ENCODE assay signal across 8 mouse cellular contexts in the genomic region with DNA sequence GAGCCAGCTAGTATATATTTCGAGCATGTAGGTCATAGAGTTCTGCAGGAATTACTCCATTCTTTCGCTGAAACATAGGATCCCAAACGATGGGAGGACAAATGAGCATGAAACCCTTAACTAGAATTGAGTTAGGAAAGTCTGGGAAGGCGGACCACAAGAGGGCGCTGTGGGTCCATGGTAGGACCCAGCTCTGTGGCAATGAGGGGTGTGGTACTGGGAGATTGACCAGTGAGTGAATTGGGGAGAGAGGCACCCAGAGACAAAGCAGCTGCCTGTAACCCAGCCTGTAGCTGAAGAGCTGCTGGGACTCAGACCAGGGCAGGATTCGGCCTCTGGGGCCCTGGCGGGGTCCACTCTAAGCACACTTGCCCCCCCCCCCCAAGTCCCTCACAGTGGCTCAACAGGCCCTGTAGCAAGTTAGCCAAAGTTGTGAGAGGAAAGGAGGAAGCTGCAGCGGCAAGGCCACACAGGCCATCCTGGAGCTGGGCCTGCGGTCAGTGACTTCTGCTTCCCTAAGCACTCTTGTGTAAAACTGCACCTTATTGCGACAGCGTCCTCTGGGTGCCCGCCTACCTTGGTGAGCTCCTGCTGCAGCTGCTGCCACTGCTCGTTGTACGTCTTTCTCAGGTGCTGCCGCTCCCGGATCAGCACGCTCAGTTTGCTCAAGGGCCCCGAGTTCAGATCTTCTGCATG. TPM values are rescaled to one million over a fixed set of nuclear protein-coding genes. Genes with fewer than 3 reads are reported as not detected.
DNase-seq lines count a peak whose midpoint lies in the region; ATAC-seq lines count a peak whose summit lies in the region.

No protein-coding gene starts in this region.

- H3K27me3 ChIP-seq in heart, embryonic 14.5 days (ENCODE audit: control insufficient read depth, insufficient read depth, low read length) = no peaks in the 10 kb centered on the region
- H3K27me3 ChIP-seq in liver, embryonic 16.5 days (ENCODE audit: control insufficient read depth, insufficient read depth, low read depth, low read length) = peaks cover 26% of the 10 kb centered on the region
- H3K27me3 ChIP-seq in neural tube, embryonic 13.5 days = peaks cover 25% of the 10 kb centered on the region

- peaks cover 5 to 21% of the 10 kb centered on the region in 2 experiments; a peak in 3 of 4 replicates for H3K4me1 ChIP-seq in heart, embryonic 14.5 days (ENCODE audit: control insufficient read depth in 2 of 2, insufficient read depth in 2 of 2, low read length in 2 of 2)
- peaks cover 7% of the 10 kb centered on the region; the same call in 1 of the 2 replicates for H3K4me1 ChIP-seq in liver, embryonic 16.5 days (ENCODE audit: control insufficient read depth, low read depth, low read length)
- H3K4me1 ChIP-seq in neural tube, embryonic 13.5 days (replicated peaks) = peaks cover 24% of the 10 kb centered on the region

- DNase-seq in brain, embryonic 18.5 days (ENCODE audit: low read depth, low spot score) = peak; percentile 58
- DNase-seq in fibroblast of lung, adult 2 months (ENCODE audit: low read depth) = peak; percentile 69
- peak; percentile 97 for DNase-seq in kidney, postnatal 10 days
- DNase-seq in telencephalon, adult 2 months (ENCODE audit: low read depth, low spot score) = peak; percentile 72

- WGBS in heart, embryonic 14.5 days = 31% methylated on average over 16 of the region's 18 CpGs
- 5% methylated on average over 18 of the region's 18 CpGs for WGBS in liver, embryonic 16.5 days (ENCODE audit: insufficient replicate concordance)
- 42% methylated on average over 18 of the region's 18 CpGs for WGBS in neural tube, embryonic 13.5 days

- ATAC-seq in CD4-positive, CD25-positive, alpha-beta regulatory T cell, adult 4 months = peak; percentile 76
- peak; percentile 40; the same call in 1 of the 2 replicates for ATAC-seq in heart, embryonic 14.5 days (ENCODE audit: insufficient number of reproducible peaks, insufficient read depth, low FRiP score, low read depth)
- ATAC-seq in liver, embryonic 16.5 days (ENCODE audit: low read depth) = peak; percentile 66
- peak; percentile 71 for ATAC-seq in neural tube, embryonic 13.5 days (ENCODE audit: low read depth)

- no peaks in the 10 kb centered on the region for H3K9me3 ChIP-seq in heart, embryonic 14.5 days (ENCODE audit: control insufficient read depth, low read length)
- no peaks in the 10 kb centered on the region for H3K9me3 ChIP-seq in liver, embryonic 16.5 days (replicated peaks; ENCODE audit: control insufficient read depth, low read length)
- H3K9me3 ChIP-seq in neural tube, embryonic 13.5 days = no peaks in the 10 kb centered on the region

- H3K4me2 ChIP-seq in heart, embryonic 14.5 days (ENCODE audit: low read length) = peak overlapping the region; percentile 73
- peak overlapping the region; percentile 49 for H3K4me2 ChIP-seq in liver, embryonic 16.5 days (ENCODE audit: low read depth, low read length)
- H3K4me2 ChIP-seq in neural tube, embryonic 13.5 days = peak overlapping the region; percentile 44

- peaks cover 38% of the 10 kb centered on the region for H3K36me3 ChIP-seq in heart, embryonic 14.5 days (ENCODE audit: control insufficient read depth, insufficient read depth, low read length)
- H3K36me3 ChIP-seq in liver, embryonic 16.5 days (ENCODE audit: control insufficient read depth, insufficient read depth) = peaks cover 3% of the 10 kb centered on the region; the same call in 1 of the 2 replicates
- peaks cover 17% of the 10 kb centered on the region for H3K36me3 ChIP-seq in neural tube, embryonic 13.5 days

- H3K9ac ChIP-seq in heart, embryonic 14.5 days (ENCODE audit: low read length) = peak overlapping the region; percentile 75
- no peak overlapping the region; the same call in 1 of the 2 replicates for H3K9ac ChIP-seq in liver, embryonic 16.5 days (ENCODE audit: low read depth, low read length)
- H3K9ac ChIP-seq in neural tube, embryonic 13.5 days = 0 out of 2 replicates have a peak overlapping the region, but pooled peaks have one; percentile 31

- peak overlapping the region; percentile 41 to 44 for H3K4me3 ChIP-seq in heart, embryonic 14.5 days (ENCODE audit: control insufficient read depth in 1 of 2, insufficient read depth in 1 of 2, low read depth in 1 of 2, low read length in 2 of 2)
- H3K4me3 ChIP-seq in liver, embryonic 16.5 days (ENCODE audit: low read depth, low read length) = peak overlapping the region; percentile 54
- peak overlapping the region; percentile 29; the same call in 1 of the 2 replicates for H3K4me3 ChIP-seq in neural tube, embryonic 13.5 days

- H3K27ac ChIP-seq in heart, embryonic 14.5 days (replicated peaks in 1 of 2; ENCODE audit: control insufficient read depth in 1 of 2, insufficient read depth in 1 of 2, low read depth in 2 of 2, low read length in 2 of 2) = peak overlapping the region; percentile 21 to 80
- peak overlapping the region; percentile 73 for H3K27ac ChIP-seq in liver, embryonic 16.5 days (ENCODE audit: low read length)
- H3K27ac ChIP-seq in neural tube, embryonic 13.5 days (replicated peaks) = no peak overlapping the region

RNA-seq across cellular contexts. Expression of gene Fes, which starts 1.4 kb away (rescaled TPM):
- 1 to 10 TPM in 1 of 2 experiments, under 1 TPM in 1; 0.11 to 2.5 TPM for polyA plus RNA-seq in CD4-positive, CD25-positive, alpha-beta regulatory T cell, adult 4 months (2017; shearing (Covaris generic))
- polyA plus RNA-seq in heart, embryonic 14.5 days (2014; fragmentation: Nextera tagmentation; extraction: Ambion mirVana) = 12.3 and 13.5 TPM in 2 replicates
- 16.5 and 18.2 TPM in 2 replicates for polyA plus RNA-seq in liver, embryonic 16.5 days (2015; fragmentation: Nextera tagmentation; extraction: Ambion mirVana)
- 5.8 and 6.2 TPM in 2 replicates for polyA plus RNA-seq in neural tube, embryonic 13.5 days (2015; fragmentation: Nextera tagmentation; extraction: Ambion mirVana)

RNA-seq across cellular contexts. Expression of gene Man2a2, which starts 15.2 kb away (rescaled TPM):
- polyA plus RNA-seq in CD4-positive, CD25-positive, alpha-beta regulatory T cell, adult 4 months (2017; shearing (Covaris generic)) = 10 to 100 TPM; 10.4 to 22.3 TPM
- 15.9 and 19.5 TPM in 2 replicates for polyA plus RNA-seq in heart, embryonic 14.5 days (2014; fragmentation: Nextera tagmentation; extraction: Ambion mirVana)
- 2.6 and 3.1 TPM in 2 replicates for polyA plus RNA-seq in liver, embryonic 16.5 days (2015; fragmentation: Nextera tagmentation; extraction: Ambion mirVana)
- polyA plus RNA-seq in neural tube, embryonic 13.5 days (2015; fragmentation: Nextera tagmentation; extraction: Ambion mirVana) = 23.6 and 24.8 TPM in 2 replicates

RNA-seq across cellular contexts. Expression of gene Furin, which starts 18.9 kb away (rescaled TPM):
- polyA plus RNA-seq in CD4-positive, CD25-positive, alpha-beta regulatory T cell, adult 4 months (2017; shearing (Covaris generic)) = 1 to 10 TPM; 5.5 to 7.3 TPM
- 17.9 and 25.2 TPM in 2 replicates for polyA plus RNA-seq in heart, embryonic 14.5 days (2014; fragmentation: Nextera tagmentation; extraction: Ambion mirVana)
- 5.6 and 6.2 TPM in 2 replicates for polyA plus RNA-seq in liver, embryonic 16.5 days (2015; fragmentation: Nextera tagmentation; extraction: Ambion mirVana)
- polyA plus RNA-seq in neural tube, embryonic 13.5 days (2015; fragmentation: Nextera tagmentation; extraction: Ambion mirVana) = 4.3 and 4.7 TPM in 2 replicates

RNA-seq across cellular contexts. Expression of gene Hddc3, which starts 43.5 kb away (rescaled TPM):
- 1 to 10 TPM; 6.9 to 7.2 TPM for polyA plus RNA-seq in CD4-positive, CD25-positive, alpha-beta regulatory T cell, adult 4 months (2017; shearing (Covaris generic))
- 18.2 and 23.1 TPM in 2 replicates for polyA plus RNA-seq in heart, embryonic 14.5 days (2014; fragmentation: Nextera tagmentation; extraction: Ambion mirVana)
- 3.1 and 3.5 TPM in 2 replicates for polyA plus RNA-seq in liver, embryonic 16.5 days (2015; fragmentation: Nextera tagmentation; extraction: Ambion mirVana)
- 22.0 and 24.7 TPM in 2 replicates for polyA plus RNA-seq in neural tube, embryonic 13.5 days (2015; fragmentation: Nextera tagmentation; extraction: Ambion mirVana)

RNA-seq across cellular contexts. Expression of gene Unc45a, which starts 45.6 kb away (rescaled TPM):
- polyA plus RNA-seq in CD4-positive, CD25-positive, alpha-beta regulatory T cell, adult 4 months (2017; shearing (Covaris generic)) = 10 to 100 TPM; 38.1 to 79.1 TPM
- 11.2 and 12.0 TPM in 2 replicates for polyA plus RNA-seq in heart, embryonic 14.5 days (2014; fragmentation: Nextera tagmentation; extraction: Ambion mirVana)
- 9.0 and 9.3 TPM in 2 replicates for polyA plus RNA-seq in liver, embryonic 16.5 days (2015; fragmentation: Nextera tagmentation; extraction: Ambion mirVana)
- 61.3 and 61.7 TPM in 2 replicates for polyA plus RNA-seq in neural tube, embryonic 13.5 days (2015; fragmentation: Nextera tagmentation; extraction: Ambion mirVana)
